Mouse (Mus musculus) ovary, postnatal 14 days (tissue): ENCODE data around the gene Gm10112.

ENCODE experiments used
- DNase-seq: peaks from one replicate; pipeline ENCODE4 v3.0.0; 2022; ENCODE audit warnings: low spot score

The Gm10112 gene

GRCm38 (mm10) chrX:111168040-111168439 is at the start of gene Gm10112:
Gm10112 (plus strand) TSS chrX:111168340.
- DNase-seq: no peak

- DNase-seq: no peak
These were observed 21.4 kb downstream of the Gm10112 start for GRCm38 (mm10) chrX:111189574-111189973.

- no peak for DNase-seq
These were observed 28.2 kb downstream of the Gm10112 start for GRCm38 (mm10) chrX:111196376-111196775.

- peak; percentile 19 for DNase-seq
These were observed 42.1 kb downstream of the Gm10112 start for GRCm38 (mm10) chrX:111210225-111210624.
